Mouse (Mus musculus) spleen, postnatal 10 days (tissue): ENCODE measurements around the gene Flrt2.
"Not testable (repeated sequence)": the region's sequence is repeated elsewhere in the genome, so short reads cannot be mapped to it uniquely, and the experiment has no call there.

Experiments used
- DNase-seq, 2 experiments: peaks; one replicate each; pipeline ENCODE4 v3.0.0; 2021 to 2022; ENCODE audit warnings: low spot score in 2 of 2

Gene Flrt2

GRCm38 (mm10) chr12:95691961-95692767 is at the start of gene Flrt2:
Flrt2 (plus strand) TSS chr12:95692226.
- no peak for DNase-seq

- DNase-seq, result no peak
Measured at GRCm38 (mm10) chr12:95642226-95642625, 49.8 kb upstream of the Flrt2 start.

- DNase-seq, result not testable (repeated sequence)
Measured at GRCm38 (mm10) chr12:95647179-95647578, 44.8 kb upstream of the Flrt2 start.

GRCm38 (mm10) chr12:95652172-95653156 is 39.6 kb upstream of the Flrt2 start:
- DNase-seq, result no peak

- no peak for DNase-seq
Measured at GRCm38 (mm10) chr12:95656594-95656993, 35.4 kb upstream of the Flrt2 start.

GRCm38 (mm10) chr12:95667296-95667695 is 24.7 kb upstream of the Flrt2 start:
- DNase-seq, result no peak

- no peak for DNase-seq
Measured at GRCm38 (mm10) chr12:95675711-95676110, 16.3 kb upstream of the Flrt2 start.

GRCm38 (mm10) chr12:95690819-95691218 is 1.2 kb upstream of the Flrt2 start:
- no peak for DNase-seq

GRCm38 (mm10) chr12:95692948-95693650 is 1.1 kb downstream of the Flrt2 start:
- DNase-seq, result no peak

- no peak for DNase-seq
Measured at GRCm38 (mm10) chr12:95693651-95694471, 1.8 kb downstream of the Flrt2 start.

GRCm38 (mm10) chr12:95694507-95694906 is 2.5 kb downstream of the Flrt2 start:
- DNase-seq, result no peak

- peak in 1 of 2 experiments; percentile 17 for DNase-seq
Measured at GRCm38 (mm10) chr12:95694991-95695833, 3.2 kb downstream of the Flrt2 start.

- DNase-seq, result no peak
Measured at GRCm38 (mm10) chr12:95695834-95696521, 4.0 kb downstream of the Flrt2 start.

- DNase-seq, result no peak
Measured at GRCm38 (mm10) chr12:95696522-95697025, 4.5 kb downstream of the Flrt2 start.

GRCm38 (mm10) chr12:95698556-95698955 is 6.5 kb downstream of the Flrt2 start:
- no peak for DNase-seq

- no peak for DNase-seq
Measured at GRCm38 (mm10) chr12:95700746-95701145, 8.7 kb downstream of the Flrt2 start.

- no peak for DNase-seq
Measured at GRCm38 (mm10) chr12:95701580-95701979, 9.6 kb downstream of the Flrt2 start.

GRCm38 (mm10) chr12:95705006-95705405 is 13.0 kb downstream of the Flrt2 start:
- DNase-seq, result no peak

GRCm38 (mm10) chr12:95723265-95723664 is 31.2 kb downstream of the Flrt2 start:
- DNase-seq, result peak in 1 of 2 experiments; percentile 16
